Mouse (Mus musculus) gastrocnemius, postnatal 36 days (tissue): ENCODE data around the gene Akap9. TPM values are rescaled to one million over a fixed set of nuclear protein-coding genes. Genes with fewer than 3 reads are reported as not detected.
"Not testable (repeated sequence)": the region's sequence is repeated elsewhere in the genome, so short reads cannot be mapped to it uniquely, and the experiment has no call there.

ENCODE experiments used
- DNase-seq, 2 experiments: peaks; one replicate each; pipeline ENCODE4 v3.0.0; 2022
- intact Hi-C: fragments of 180-260 bp; cut with DNase I; formaldehyde crosslinking; loops from one replicate; pipeline ENCODE4 v1.15.1; 2025
- total RNA-seq, 2 experiments: library from RNA; stranded (reverse); gene quantifications; 2 replicates each; pipeline ENCODE4 v1.2.3; 2021

Akap9 gene
- total RNA-seq, 2 experiments from 2014 or later: 40.3 to 42.4 TPM

DNA sequence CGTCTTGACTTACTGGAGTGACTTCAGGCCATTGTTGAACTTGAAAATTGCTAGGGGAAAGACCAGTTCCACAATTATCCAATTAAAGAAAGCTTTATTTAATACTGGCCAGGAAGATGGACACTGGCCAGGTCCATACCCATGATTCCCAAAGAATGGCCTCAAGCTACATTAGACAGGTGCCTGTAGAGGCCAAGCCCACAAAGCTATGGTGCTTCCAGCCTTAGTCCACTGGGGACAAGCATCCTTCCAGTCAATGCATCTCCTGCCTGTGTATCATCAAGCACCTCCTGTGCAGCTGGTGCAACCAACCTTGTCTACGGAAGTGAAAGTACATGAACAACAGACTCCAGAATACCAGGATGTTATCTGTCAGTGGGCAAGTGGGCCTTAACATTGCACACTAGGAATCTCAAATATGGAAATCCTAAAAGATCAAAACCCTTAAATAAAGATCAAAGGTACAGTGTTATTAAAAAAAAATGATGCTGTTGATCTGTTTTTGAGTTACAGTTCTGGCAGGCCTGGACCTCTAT, 177.9 kb downstream of the Akap9 start:
- intact Hi-C loops: loop anchor here (10.0 kb wide), 1 partner anchor 89 kb away; the partner anchor contains the start of gene Mterf1b
- no peak for DNase-seq

DNA sequence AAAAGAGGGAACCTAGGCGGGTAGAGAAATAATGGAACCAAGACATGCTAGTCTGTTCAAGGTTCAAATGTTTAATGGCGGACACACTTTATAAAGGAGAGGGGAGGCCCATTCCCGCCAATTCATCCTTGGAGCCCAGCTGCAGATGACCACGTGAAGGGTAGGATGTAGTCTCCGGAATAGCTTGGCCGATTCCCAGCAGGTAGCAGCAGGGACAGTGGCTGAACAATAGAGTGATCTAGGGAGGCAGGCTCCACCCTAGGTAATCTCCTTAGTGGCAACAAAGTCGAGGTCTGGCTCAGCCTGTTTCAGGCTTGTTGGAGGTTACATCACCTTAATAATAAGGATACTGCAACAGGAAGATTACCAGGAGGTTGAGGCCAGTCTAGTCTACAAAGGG, 179.2 kb downstream of the Akap9 start:
- intact Hi-C loops: loop anchor here (10.0 kb wide), 1 partner anchor 88 kb away; the partner anchor contains the start of gene Mterf1b
- not testable (repeated sequence) for DNase-seq

DNA sequence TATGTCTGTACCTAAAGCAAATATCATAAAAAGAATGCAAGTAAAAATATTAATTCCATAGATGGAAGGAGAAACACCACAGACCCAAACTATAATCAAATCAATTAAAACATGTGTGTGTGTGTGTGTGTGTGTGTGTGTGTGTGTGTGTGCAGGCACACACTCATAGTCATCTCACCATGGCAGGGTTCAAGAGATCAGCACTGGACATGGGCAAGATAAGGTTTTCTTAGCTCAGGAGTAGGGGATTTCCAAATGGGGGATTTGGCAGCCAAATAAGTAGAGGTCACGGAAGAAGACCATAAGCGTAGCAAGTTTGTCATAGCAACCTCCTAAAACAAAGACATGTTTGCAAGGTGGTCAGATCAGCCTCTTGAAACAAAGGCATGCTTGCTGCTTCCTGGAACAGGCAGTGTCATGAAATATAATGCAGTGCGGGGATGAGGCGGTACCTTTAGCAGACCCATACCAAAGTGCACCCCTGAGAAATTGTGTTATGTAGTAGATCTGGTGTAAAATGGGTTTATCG, 184.8 kb downstream of the Akap9 start:
- intact Hi-C loops: no loop called here
- DNase-seq: no peak

Other genes with a start within 250 kb of the Akap9 start
- gene Ankib1, start 125.1 kb upstream of the Akap9 start, total RNA-seq: 10 to 100 TPM; 14.6 to 15.2 TPM
- gene Krit1, start 124.9 kb upstream of the Akap9 start, total RNA-seq: 10 to 100 TPM; 13.7 to 14.5 TPM
- gene Lrrd1, start 82.9 kb upstream of the Akap9 start, total RNA-seq: under 1 TPM in 1 of 2 experiments, not detected in 1; 0.10 TPM
- gene Mterf1a, start 34.1 kb upstream of the Akap9 start, total RNA-seq: 1 to 10 TPM; 1.1 to 1.5 TPM
- 1 to 10 TPM; 1.9 to 2.4 TPM for gene Cyp51, start 176.7 kb downstream of the Akap9 start, total RNA-seq